Mouse (Mus musculus) heart, postnatal 0 days (tissue): ENCODE data around the gene Gm11127. TPM values are rescaled to one million over a fixed set of nuclear protein-coding genes. Genes with fewer than 3 reads are reported as not detected.

Source experiments
- ATAC-seq: fragments of 200-750 bp; cut with Nextera tagmentation; 2 replicates; pipeline ENCODE4 v1.8.0; 2017; ENCODE audit warnings: low read depth, moderate number of reproducible peaks, moderate library complexity; ENCODE audit not compliant: insufficient read depth
- DNase-seq: peaks from one replicate; pipeline ENCODE4 v3.0.0-alpha.2; 2016; ENCODE audit warnings: low spot score
- H3K27ac ChIP-seq: fragments of 300-500 bp; sonication (generic); 2 replicates; pipeline ENCODE4 v1.5.1; 2014; ENCODE audit warnings: low read depth, mild to moderate bottlenecking
- H3K27me3 ChIP-seq: fragments of 300-500 bp; sonication (generic); 2 replicates; pipeline ENCODE4 v1.6.1; 2014; ENCODE audit warnings: low read length, mixed read lengths; ENCODE audit not compliant: control insufficient read depth, insufficient read depth
- H3K36me3 ChIP-seq: fragments of 300-500 bp; sonication (generic); replicated peaks from 2 replicates; pipeline ENCODE4 v1.6.1; 2014; ENCODE audit warnings: low read length, mixed read lengths; ENCODE audit not compliant: control insufficient read depth, insufficient read depth
- H3K4me1 ChIP-seq: fragments of 300-500 bp; sonication (generic); 2 replicates; pipeline ENCODE4 v1.6.1; 2014; ENCODE audit warnings: antibody characterized with exemption; ENCODE audit not compliant: control insufficient read depth, insufficient read depth
- H3K4me2 ChIP-seq: fragments of 300-500 bp; sonication (generic); 2 replicates; pipeline ENCODE4 v1.6.1; 2014; ENCODE audit warnings: low read depth, mild to moderate bottlenecking, low read length, moderate library complexity
- H3K4me3 ChIP-seq: fragments of 300-500 bp; sonication (generic); 2 replicates; pipeline ENCODE4 v1.5.1; 2014; ENCODE audit warnings: low read depth, low read length
- H3K9ac ChIP-seq: fragments of 300-500 bp; sonication (generic); replicated peaks from 2 replicates; pipeline ENCODE4 v1.6.1; 2014; ENCODE audit warnings: low read depth, low read length, mixed read lengths
- H3K9me3 ChIP-seq: fragments of 300-500 bp; sonication (generic); replicated peaks from 2 replicates; pipeline ENCODE4 v1.6.1; 2016; ENCODE audit warnings: low read length; ENCODE audit not compliant: control insufficient read depth
- CTCF ChIP-seq: IDR thresholded peaks from 2 replicates; pipeline ENCODE4 v1.5.1; 2016; ENCODE audit warnings: antibody characterized with exemption, control low read depth, low read depth
- EP300 ChIP-seq: IDR thresholded peaks from 2 replicates; pipeline ENCODE4 v1.6.1; 2016; ENCODE audit warnings: antibody characterized with exemption, low read depth
- WGBS: fragments of 180-500 bp; shearing (Covaris S2); extraction: QIAGEN DNeasy Blood & Tissue Kit; methylation state at CpG from one replicate; pipeline ENCODE4 v1.1.7; 2014; 5-methylcytosine and 5-hydroxymethylcytosine counted together
- polyA plus RNA-seq: library from polyadenylated mRNA; unstranded; fragments of >200 nt; fragmentation: Nextera tagmentation; extraction: Ambion mirVana; gene quantifications from 2 replicates; pipeline ENCODE4 v1.2.1, GENCODE M21; 2015
- total RNA-seq: library from RNA; depleted of rRNA; stranded (reverse); fragments of >200 nt; gene quantifications from 2 replicates; pipeline ENCODE4 v1.2.3, GENCODE M21; 2014; ENCODE audit warnings: low replicate concordance

Gene Gm11127
- total and polyA plus RNA-seq, 2 experiments from 2014 or later, result not detected

DNA sequence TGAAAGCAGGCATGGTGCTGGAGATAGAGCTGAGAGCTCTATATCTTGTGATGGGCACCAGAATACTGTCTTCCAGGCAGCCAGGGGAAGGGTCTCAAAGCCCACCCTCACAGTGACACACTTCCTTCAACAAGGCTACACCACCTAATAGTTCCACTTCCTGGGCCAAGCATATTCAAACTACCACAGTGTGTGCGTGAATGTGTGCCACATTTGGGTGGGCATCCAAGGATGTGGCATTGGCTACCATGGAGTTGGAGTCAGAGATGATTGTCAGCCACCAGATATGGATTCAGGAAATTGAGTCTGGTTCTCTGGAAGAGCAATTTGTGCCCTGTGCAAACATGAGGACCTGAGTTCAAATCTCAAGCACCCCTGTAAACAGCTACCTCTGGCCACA is 36.9 kb downstream of the Gm11127 start:
- Histone ChIP-seq H3K9ac (no peak overlapping the region), H3K4me2 (no peak overlapping the region; the same call in 1 of the 2 replicates), H3K4me1 (peaks cover 3% of the 10 kb centered on the region), H3K27me3 (no peaks in the 10 kb centered on the region), H3K36me3 (no peaks in the 10 kb centered on the region), H3K27ac (peak overlapping the region; percentile 75), H3K9me3 (no peaks in the 10 kb centered on the region), H3K4me3 (0 out of 2 replicates have a peak overlapping the region, but pooled peaks have one; percentile 31)
- DNase-seq, result no peak
- TF ChIP-seq CTCF (no peak), EP300 (no peak)
- WGBS, result 85% methylated on average over 1 of the region's 1 CpGs
- no peak for ATAC-seq

DNA sequence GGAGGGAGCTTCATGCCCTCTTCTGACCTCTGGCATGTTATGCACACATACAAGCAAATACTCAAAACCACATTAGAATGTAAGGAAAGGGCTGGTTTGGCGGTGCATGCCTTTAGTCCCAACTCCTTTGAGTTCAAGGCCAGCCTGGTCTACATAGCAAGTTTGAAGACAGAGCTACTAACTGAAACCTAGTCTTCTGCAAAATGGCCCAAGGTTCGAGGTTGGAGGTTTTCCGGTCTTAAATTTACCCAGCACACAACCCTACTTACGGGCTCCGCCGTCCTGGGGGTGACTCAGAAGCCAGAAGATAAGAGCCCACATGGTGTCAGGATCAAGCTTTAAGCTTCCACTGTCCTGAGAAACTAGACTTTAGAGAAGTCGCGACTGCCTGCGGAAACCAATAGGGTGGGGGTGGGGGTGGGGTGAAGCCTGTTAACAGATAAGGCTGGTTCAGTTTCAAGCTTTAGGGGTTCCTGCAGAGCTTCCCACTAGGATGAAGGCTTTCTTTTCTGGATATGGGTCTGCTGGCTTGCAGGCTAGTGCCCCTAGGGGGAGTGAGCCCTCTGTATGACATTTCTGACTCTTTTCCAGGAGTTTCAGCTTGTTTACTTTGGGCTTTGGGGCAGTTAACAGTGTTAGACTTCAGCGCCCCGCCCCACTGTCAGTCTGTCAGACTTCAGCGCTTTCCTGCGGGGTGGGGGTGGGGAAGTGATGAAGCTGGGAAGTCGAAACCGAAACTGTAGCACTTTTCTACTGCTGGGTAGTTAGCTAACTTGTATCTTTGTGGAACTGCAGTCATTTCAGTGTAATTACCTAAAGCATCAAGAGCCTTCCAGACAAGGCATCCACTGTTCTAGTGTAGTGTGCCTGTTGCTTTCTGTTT is 37.7 kb downstream of the Gm11127 start, which contains the start of gene H2-T24:
Gene H2-T24, minus strand, starts transcription at position 370 of the 883 bp plus-strand sequence.
- Histone ChIP-seq H3K27me3 (no peaks in the 10 kb centered on the region), H3K36me3 (peaks cover 5% of the 10 kb centered on the region; the same call in 1 of the 2 replicates), H3K4me2 (peak within 1 kb of the TSS; percentile 53), H3K4me1 (peaks cover 3% of the 10 kb centered on the region), H3K9ac (0 out of 2 replicates have a peak within 1 kb of the TSS, but pooled peaks have one; percentile 14), H3K27ac (peak within 1 kb of the TSS; percentile 75), H3K9me3 (no peaks in the 10 kb centered on the region), H3K4me3 (peak within 1 kb of the TSS; percentile 31)
- 23% methylated on average over 15 of the region's 15 CpGs for WGBS
- peak; percentile 6; the same call in 1 of the 2 replicates for TF ChIP-seq CTCF
- no peak for TF ChIP-seq EP300
- peak; percentile 75 for ATAC-seq
- peak; percentile 50 for DNase-seq

DNA sequence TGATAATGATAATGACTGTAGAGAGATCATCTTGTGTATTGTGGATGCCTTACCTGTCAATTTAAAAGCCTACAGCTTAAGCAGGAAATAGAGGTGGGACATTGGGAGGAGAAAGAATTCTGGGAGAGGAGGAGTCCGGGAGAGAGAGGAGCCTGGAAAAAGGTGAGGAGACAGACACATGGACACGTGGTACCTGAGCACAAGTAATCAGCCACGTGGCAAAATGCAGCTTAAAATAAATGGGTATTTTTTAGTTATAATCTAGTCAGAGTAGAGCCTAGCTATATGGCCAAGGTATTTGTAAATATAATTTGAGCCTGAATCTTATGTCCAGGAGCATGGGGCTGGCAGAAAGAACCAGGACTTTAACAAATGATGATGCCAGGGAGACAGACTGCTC is 38.7 kb downstream of the Gm11127 start:
- no peak for TF ChIP-seq EP300
- TF ChIP-seq CTCF, result no peak
- H3K4me2 ChIP-seq, result peak overlapping the region; percentile 53; the same call in 1 of the 2 replicates
- H3K9me3 ChIP-seq, result no peaks in the 10 kb centered on the region
- WGBS, result 55% methylated on average over 3 of the region's 3 CpGs
- peak overlapping the region; percentile 75 for H3K27ac ChIP-seq
- DNase-seq (no peak), ATAC-seq (no peak)
- peaks cover 3% of the 10 kb centered on the region for H3K4me1 ChIP-seq
- peak overlapping the region; percentile 31; the same call in 1 of the 2 replicates for H3K4me3 ChIP-seq
- peaks cover 8% of the 10 kb centered on the region; the same call in 1 of the 2 replicates for H3K36me3 ChIP-seq
- H3K9ac ChIP-seq, result no peak overlapping the region
- no peaks in the 10 kb centered on the region for H3K27me3 ChIP-seq

DNA sequence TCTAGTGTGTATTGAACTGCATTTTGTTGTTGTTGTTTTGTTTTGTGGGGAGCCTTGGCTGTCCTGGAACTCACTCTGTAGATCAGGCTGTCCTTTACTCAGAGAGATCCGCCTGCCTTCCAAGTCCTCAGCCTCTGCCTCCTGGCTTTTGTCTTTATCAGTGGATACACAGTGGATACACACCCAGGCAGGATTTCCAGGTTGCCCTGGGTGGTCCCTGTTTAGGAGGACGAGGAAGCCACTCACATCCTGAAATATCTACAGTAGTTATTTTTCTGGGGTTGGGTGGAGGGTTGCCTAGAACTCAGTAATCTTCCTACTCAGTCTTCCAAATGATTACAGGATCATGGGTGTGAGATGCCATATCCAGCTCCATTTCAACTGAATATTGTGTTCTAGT is 39.2 kb downstream of the Gm11127 start:
- Histone ChIP-seq H3K4me2 (no peak overlapping the region), H3K4me1 (peaks cover 3% of the 10 kb centered on the region; the same call in 1 of the 2 replicates), H3K27me3 (no peaks in the 10 kb centered on the region), H3K9me3 (no peaks in the 10 kb centered on the region), H3K36me3 (peaks cover 12% of the 10 kb centered on the region; the same call in 1 of the 2 replicates), H3K4me3 (no peak overlapping the region), H3K27ac (peak overlapping the region; percentile 75; the same call in 1 of the 2 replicates), H3K9ac (no peak overlapping the region)
- ATAC-seq (no peak), DNase-seq (no peak)
- WGBS, result 40% methylated on average over 2 of the region's 2 CpGs
- TF ChIP-seq EP300, result no peak
- no peak for TF ChIP-seq CTCF

DNA sequence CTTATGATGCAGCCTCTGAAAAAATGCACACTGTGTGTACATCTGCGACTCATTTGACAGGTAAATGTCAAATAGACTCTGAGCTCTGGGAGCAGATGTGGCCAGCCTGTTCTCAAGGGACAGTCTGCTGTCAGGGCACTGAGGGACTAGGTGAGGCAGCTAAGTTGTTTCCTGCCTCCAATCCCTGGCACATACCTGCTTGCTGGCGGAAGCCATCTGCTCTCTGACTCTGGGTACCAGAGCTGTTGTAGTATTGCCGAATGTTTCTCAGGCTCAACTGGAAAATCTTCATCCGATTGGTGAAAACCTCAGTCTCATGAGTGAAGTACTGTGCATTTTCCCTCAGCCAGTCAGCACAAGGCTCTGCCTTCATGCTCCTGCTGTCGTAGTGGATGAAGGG is 41.1 kb downstream of the Gm11127 start:
- no peak for DNase-seq
- Histone ChIP-seq H3K9ac (no peak overlapping the region), H3K4me2 (no peak overlapping the region), H3K9me3 (no peaks in the 10 kb centered on the region), H3K4me1 (no peaks in the 10 kb centered on the region), H3K27me3 (no peaks in the 10 kb centered on the region), H3K27ac (no peak overlapping the region), H3K4me3 (no peak overlapping the region), H3K36me3 (peaks cover 12% of the 10 kb centered on the region; the same call in 1 of the 2 replicates)
- no peak for TF ChIP-seq EP300
- WGBS, result 87% methylated on average over 5 of the region's 5 CpGs
- ATAC-seq, result no peak
